In genomic region chr11:3142413-3142812, GRCm38 (mm10) we compare ENCODE assay signal across 8 mouse cellular contexts. TPM values are rescaled to one million over a fixed set of nuclear protein-coding genes. Genes with fewer than 3 reads are reported as not detected.
DNase-seq lines count a peak whose midpoint lies in the region; ATAC-seq lines count a peak whose summit lies in the region.
"Not testable (repeated sequence)": the region's sequence is repeated elsewhere in the genome, so short reads cannot be mapped to it uniquely, and the experiment has no call there.

No protein-coding gene starts in this region.

- H3K9ac ChIP-seq in limb, embryonic 12.5 days (replicated peaks); midbrain, embryonic 11.5 days (ENCODE audit: low read length): not testable (repeated sequence)

- not testable (repeated sequence) for H3K4me2 ChIP-seq in limb, embryonic 12.5 days; midbrain, embryonic 11.5 days

- peak; percentile 77 for DNase-seq in cerebellum, adult 9-10 months
- peak; percentile 84 to 92 for DNase-seq in frontal cortex, postnatal 25 days (ENCODE audit: low spot score in 2 of 2)
- DNase-seq in heart, postnatal 25 days (ENCODE audit: low spot score) = peak; percentile 90
- peak; percentile 74 for DNase-seq in kidney, postnatal 10 days
- DNase-seq in midbrain, embryonic 11.5 days (ENCODE audit: low spot score, missing footprints) = not testable (repeated sequence)
- DNase-seq in right cerebral cortex, postnatal 36 days (ENCODE audit: low spot score in 2 of 2) = peak; percentile 86 to 90
- DNase-seq in urinary bladder, postnatal 25 days (ENCODE audit: low spot score) = peak; percentile 95

- peak; percentile 77 for ATAC-seq in limb, embryonic 12.5 days (ENCODE audit: insufficient number of reproducible peaks, insufficient read depth, low FRiP score, low TSS enrichment, low read depth)
- peak; percentile 71 for ATAC-seq in midbrain, embryonic 11.5 days (ENCODE audit: low FRiP score)

- 89% methylated on average over 4 of the region's 5 CpGs for WGBS in limb, embryonic 12.5 days
- WGBS in midbrain, embryonic 11.5 days = 88% methylated on average over 4 of the region's 5 CpGs

- peaks cover 23% of the 10 kb centered on the region for H3K9me3 ChIP-seq in limb, embryonic 12.5 days
- H3K9me3 ChIP-seq in midbrain, embryonic 11.5 days (ENCODE audit: control insufficient read depth, low read length) = not testable (repeated sequence)

- not testable (repeated sequence) for H3K27me3 ChIP-seq in limb, embryonic 12.5 days; midbrain, embryonic 11.5 days (ENCODE audit: control insufficient read depth, insufficient read depth, low read length)

- H3K36me3 ChIP-seq in limb, embryonic 12.5 days; midbrain, embryonic 11.5 days (ENCODE audit: control insufficient read depth, insufficient read depth, low read length): not testable (repeated sequence)

- not testable (repeated sequence) for H3K4me1 ChIP-seq in limb, embryonic 12.5 days (replicated peaks); midbrain, embryonic 11.5 days (ENCODE audit: control insufficient read depth, insufficient read depth, low read length)

- intact Hi-C loops in heart, postnatal 25 days (cut with DNase I) = not testable (repeated sequence)

- H3K27ac ChIP-seq in limb, embryonic 12.5 days; midbrain, embryonic 11.5 days (ENCODE audit: low read depth, low read length): not testable (repeated sequence)

- not testable (repeated sequence) for H3K4me3 ChIP-seq in limb, embryonic 12.5 days (replicated peaks); midbrain, embryonic 11.5 days (ENCODE audit: low read depth, low read length)

RNA-seq across cellular contexts. Expression of gene Sfi1, which starts 50.9 kb away (rescaled TPM):
- total RNA-seq in heart, postnatal 25 days (2021) = 10 to 100 TPM; 19.1 to 21.7 TPM
- polyA plus RNA-seq in limb, embryonic 12.5 days (2016; fragmentation: Nextera tagmentation; extraction: Ambion mirVana) = 14.2 and 18.9 TPM in 2 replicates
- polyA plus RNA-seq in midbrain, embryonic 11.5 days (2014; fragmentation: Nextera tagmentation; extraction: Ambion mirVana) = 8.0 and 8.8 TPM in 2 replicates

RNA-seq across cellular contexts. Expression of gene Eif4enif1, which starts 59.8 kb away (rescaled TPM):
- 10 to 100 TPM; 42.1 to 45.1 TPM for total RNA-seq in heart, postnatal 25 days (2021)
- 66.8 and 80.7 TPM in 2 replicates for polyA plus RNA-seq in limb, embryonic 12.5 days (2016; fragmentation: Nextera tagmentation; extraction: Ambion mirVana)
- 54.5 and 54.7 TPM in 2 replicates for polyA plus RNA-seq in midbrain, embryonic 11.5 days (2014; fragmentation: Nextera tagmentation; extraction: Ambion mirVana)
